Comparison of ENCODE assay signal across 17 mouse cellular contexts in genomic region chr9:56975199-56975598, GRCm38 (mm10).
"Had no signal": no experiment of that assay in that cellular context is flagged by ENCODE, and none has a peak within 500 bp of the region (broad histone marks: within the 10 kb centered on the region; RNA-seq: fewer than 3 reads in every experiment).

No protein-coding gene starts in this region.

- H3K9ac ChIP-seq: limb, embryonic 12.5 days; limb, embryonic 15.5 days; liver, embryonic 14.5 days; liver, postnatal 0 days; lung, embryonic 14.5 days had no signal

- H3K4me1 ChIP-seq: limb, embryonic 12.5 days; limb, embryonic 15.5 days had no signal

- H3K27ac ChIP-seq: kidney, postnatal 0 days; limb, embryonic 12.5 days; limb, embryonic 15.5 days; liver, embryonic 14.5 days; macrophage had no signal

- DNase-seq: kidney, postnatal 25 days; left cerebral cortex, postnatal 4 days; liver, postnatal 0 days; lung, embryonic 14.5 days; midbrain, embryonic 14.5 days; right cerebral cortex, adult 18-20 months; right cerebral cortex, postnatal 14 days; right cerebral cortex, postnatal 4 days; thymus, adult 18-20 months; thymus, postnatal 36 days had no signal

- H3K27me3 ChIP-seq: limb, embryonic 12.5 days; limb, embryonic 15.5 days had no signal

- H3K9me3 ChIP-seq: limb, embryonic 12.5 days; limb, embryonic 15.5 days had no signal

- ATAC-seq: liver, postnatal 0 days; lung, postnatal 0 days had no signal

- H3K4me3 ChIP-seq: limb, embryonic 12.5 days; limb, embryonic 15.5 days; megakaryocyte, embryonic 14.5 days had no signal
